Mouse (Mus musculus) cerebellum, adult 9-11 months (tissue): ENCODE results near the gene Mrpl51.
A peak's percentile ranks its signal among the peaks of the same experiment; 100 is the strongest.

ENCODE experiments used
- DNase-seq: peaks from one replicate; pipeline ENCODE4 v3.0.0; 2022

Gene Mrpl51

DNA sequence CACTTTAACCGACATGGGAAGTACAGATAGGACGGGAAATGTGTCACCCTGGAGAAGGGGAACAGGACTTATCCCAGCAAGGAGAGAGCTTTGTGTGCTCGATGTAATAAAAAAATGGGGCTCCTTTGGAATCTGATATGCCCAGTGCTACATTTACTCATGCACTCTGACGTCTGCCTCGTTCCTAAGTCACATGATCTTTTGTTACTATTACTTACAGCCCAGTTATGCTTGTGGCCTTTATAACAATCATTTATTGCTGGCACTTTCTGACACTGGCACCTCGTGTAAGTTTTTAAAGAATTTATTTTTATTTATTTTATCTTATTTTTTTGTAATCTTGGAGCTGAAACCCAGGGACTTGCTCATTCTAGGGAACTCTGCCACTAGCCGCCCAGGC is 1.8 kb downstream of the Mrpl51 start:
- no peak for DNase-seq

DNA sequence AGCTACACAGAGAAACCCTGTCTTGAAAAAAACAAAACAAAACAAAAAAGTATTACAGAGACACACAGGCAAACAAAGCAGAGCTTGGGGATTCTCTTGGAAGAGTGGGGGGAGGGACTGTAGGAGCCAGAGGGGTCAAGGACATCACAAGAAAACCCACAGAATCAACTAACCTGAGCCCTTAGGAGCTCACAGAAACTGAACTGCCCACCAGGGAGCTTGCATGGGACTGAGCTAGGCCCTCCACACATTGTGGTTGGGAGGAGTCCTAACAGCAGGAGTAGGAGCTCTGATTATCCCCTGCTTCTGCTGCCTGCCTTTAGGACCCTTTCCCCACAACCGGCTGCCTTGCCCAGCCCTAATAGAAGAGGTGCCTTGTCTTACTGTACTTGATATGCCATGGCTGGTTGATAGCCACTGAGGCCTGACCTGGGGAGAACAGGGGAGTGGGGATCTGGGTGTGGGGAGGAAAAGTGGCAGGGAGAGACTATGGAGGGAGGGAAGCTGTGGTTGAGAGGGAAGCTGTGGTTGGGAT is 4.0 kb downstream of the Mrpl51 start:
- DNase-seq = no peak

DNA sequence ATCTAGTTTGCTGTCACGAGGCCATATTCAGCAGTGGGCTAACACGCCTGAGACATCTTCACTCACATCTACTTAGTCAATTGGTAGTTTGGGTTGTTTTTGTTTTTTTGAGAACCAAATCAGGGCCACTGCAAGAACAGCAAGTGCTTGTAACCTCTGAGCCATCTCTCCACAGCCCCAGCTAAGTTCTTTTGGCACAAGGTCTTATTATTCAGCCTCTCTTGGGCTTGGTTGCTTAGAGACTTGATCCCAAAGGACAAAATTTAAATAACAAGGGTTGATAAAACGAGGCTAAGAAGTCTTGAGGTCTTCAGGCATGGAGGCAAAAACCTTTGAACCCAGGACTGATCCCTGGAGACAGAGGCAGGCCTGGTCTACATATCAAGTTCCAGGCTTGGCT is 4.7 kb downstream of the Mrpl51 start:
- DNase-seq = no peak

GRCm38 (mm10) chr6:125197166-125197565 is 5.6 kb downstream of the Mrpl51 start:
- DNase-seq = no peak

GRCm38 (mm10) chr6:125210436-125210835 is 18.8 kb downstream of the Mrpl51 start:
- DNase-seq = no peak

DNA sequence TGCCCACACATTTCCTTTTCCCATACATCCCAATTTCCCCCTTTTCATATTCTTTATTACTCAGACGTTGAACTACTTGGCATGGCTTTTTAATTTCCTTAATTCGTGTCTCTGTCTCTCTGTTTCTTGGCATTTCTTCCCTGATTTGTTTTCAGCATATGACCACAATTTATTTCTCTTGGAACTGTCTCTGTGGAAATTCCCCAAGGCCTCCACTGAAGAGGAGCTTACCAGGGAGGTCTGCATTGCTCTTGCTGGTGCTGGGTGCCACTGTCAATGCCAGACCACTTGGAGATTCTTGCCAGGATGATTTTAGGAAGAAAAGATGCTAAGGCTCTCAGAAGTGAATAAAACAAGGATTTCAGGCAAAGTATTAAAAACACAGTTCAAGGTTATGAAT is 21.0 kb downstream of the Mrpl51 start:
- no peak for DNase-seq

DNA sequence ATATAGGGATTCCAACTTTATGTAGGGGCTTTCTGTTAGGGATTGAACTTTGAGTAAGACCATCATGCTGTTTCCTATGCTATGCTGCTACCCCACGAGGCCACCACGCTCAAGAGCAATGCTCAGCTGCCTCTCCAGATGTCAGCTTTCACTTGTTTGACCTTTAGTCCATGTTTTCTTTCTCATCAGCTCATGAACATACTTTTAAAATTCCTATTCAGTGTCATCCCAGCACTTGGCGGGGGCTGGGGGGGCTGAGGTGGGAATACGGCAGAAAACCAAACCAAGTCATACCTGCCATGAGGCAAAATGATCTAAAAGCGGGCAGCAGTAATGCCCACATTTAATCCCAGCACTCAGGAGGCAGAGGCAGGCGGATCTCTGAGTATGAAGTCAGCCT is 21.5 kb downstream of the Mrpl51 start:
- DNase-seq = no peak

GRCm38 (mm10) chr6:125213715-125214114 is 22.1 kb downstream of the Mrpl51 start:
- DNase-seq = no peak

DNA sequence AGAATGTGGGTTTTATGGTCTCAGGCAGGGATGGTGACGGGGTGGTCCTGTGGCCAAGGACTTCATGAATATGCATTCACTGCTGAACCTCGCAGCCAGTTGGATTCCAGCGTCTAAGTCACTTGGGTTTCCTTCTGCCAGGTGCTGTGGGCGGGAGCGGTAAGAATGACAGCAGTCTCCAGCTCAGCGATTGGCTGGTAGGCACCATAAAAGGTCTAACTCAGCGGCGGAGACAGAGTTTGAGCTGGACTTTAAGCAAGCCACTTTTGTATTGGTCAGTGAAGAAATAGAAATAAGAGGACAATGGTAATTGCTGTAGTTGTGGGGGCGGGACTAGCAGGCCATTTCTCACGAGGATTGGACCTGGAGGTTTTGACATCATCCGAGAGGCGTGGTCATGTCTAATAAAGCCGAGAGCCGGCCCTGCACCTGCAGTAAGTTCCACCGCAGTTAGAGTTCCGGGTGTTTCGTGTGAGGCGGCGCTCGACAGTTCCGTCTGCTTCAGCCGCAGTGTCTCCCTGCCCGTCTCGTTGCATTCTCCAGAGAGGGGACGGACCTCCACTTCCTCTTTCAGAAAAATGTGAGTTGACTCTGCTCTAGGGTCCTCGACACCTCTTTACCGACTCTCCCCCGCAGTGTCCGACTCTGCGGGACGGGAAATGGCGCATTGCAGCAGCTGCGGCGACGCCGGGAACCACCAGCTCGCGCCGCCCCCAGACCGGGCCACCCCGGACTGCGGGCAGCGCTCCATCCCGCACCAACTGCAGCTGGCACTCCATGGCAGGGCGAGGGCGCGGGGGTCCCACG is 23.8 kb downstream of the Mrpl51 start, which contains the start of gene Vamp1:
Gene Vamp1, plus strand, starts transcription at position 404 of the 807 bp plus-strand sequence.
- peak; percentile 99 for DNase-seq

- DNase-seq = peak; percentile 60
Observed at GRCm38 (mm10) chr6:125216898-125217297, 25.3 kb downstream of the Mrpl51 start.

DNA sequence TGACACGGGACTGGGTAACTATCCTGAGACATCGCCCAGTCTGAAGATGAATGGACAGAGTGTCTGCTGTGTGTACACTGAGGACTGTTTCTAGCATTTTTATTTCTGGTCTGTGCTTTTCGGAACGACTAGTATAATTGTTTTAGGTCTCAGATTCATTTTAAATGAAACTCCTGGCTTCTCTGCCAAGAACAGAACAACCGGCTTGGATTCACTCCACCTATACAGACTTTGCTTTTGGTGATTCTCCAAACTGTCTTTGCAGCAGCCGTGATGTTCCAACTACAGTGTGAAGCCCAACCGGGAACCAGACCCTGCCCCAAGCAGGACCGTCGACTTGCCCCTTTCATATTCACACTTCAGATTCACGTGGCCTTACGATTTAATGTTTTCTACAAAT is 26.3 kb downstream of the Mrpl51 start:
- DNase-seq = peak; percentile 42

- DNase-seq = peak; percentile 67
Observed at GRCm38 (mm10) chr6:125218963-125219362, 27.4 kb downstream of the Mrpl51 start.

DNA sequence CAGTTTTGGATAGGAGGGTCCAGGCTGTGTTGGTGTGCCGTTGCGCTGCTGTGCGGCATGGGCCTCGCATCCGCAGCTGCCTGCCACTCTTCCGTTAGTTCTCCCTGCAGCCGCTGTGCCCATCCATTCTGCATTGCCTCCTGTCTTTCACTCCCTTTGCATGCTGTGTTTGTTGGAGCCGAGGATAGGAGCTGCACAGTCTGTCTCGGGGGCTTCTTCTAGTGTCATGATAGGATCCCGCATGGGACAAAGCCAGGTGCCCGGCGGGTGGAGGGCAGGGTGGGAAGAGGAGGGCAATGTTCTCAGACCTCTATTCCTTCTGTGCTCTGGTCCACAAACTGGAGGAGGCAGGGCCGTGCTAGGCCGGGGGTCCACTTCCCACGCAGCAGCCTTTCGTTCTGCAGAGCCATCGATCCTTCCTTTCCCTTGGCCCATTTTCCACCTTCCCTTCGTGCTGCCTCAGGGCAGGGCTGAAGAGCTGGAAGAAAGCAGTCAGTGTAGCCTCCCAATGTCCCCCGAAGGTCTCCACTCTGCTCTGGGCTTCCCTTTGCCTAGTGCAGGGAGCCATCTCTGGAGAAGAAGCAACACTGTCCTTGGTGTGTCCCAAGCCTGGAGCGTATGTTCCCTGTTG is 29.6 kb downstream of the Mrpl51 start:
- no peak for DNase-seq

- no peak for DNase-seq
Observed at GRCm38 (mm10) chr6:125222146-125222545, 30.5 kb downstream of the Mrpl51 start.

GRCm38 (mm10) chr6:125222577-125222976 is 31.0 kb downstream of the Mrpl51 start:
- DNase-seq = no peak

DNA sequence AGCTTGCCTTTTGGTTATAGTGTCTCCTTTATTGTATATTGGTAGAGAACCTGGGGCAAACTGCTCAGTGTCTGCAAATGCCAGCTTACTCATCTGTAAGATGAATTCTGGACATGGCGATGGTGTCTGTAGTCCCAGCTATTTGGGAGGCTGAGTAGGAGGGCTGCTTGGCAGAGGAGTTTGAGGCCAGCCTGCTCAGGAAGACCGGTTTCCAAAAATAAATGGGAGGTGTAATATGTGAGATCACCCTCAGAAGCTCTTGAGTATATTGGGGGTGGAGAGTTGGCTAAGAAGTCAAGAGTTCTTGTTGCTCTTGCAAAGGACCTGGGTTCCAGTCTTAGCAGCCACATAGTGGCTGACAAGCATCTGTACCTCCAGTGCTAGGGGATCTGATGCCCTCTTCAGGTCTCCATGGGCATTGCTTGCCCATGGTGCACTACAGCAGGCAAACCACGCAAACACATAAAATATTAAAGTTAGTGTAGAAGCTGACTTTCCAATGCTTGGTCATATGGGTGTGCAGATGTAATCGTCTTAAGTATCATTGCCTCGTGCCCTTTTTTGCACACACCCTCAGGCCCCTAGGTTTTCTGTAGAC is 34.0 kb downstream of the Mrpl51 start:
- no peak for DNase-seq

DNA sequence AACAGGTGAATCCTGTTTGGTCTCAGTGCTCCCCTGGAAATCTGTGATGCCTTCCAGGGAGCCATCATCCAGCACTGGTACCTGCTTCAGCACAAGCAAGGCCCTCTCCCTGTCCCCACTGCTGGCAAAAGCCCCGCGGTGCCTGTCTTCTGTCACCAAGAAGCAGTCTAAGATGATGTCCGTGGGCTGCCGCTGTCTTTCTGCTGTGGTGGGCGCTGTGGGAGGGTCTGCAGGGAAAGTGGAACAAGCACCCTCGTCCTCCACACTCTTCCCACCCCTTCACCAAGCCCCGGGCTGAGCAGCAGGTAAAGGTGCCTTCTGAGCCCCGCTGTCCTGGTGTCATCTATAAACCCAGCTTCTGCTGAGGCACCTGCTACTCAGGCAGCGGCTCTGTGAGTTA is 39.0 kb downstream of the Mrpl51 start:
- DNase-seq = no peak

GRCm38 (mm10) chr6:125231117-125232044 is 39.8 kb downstream of the Mrpl51 start, which contains the start of gene Tapbpl:
Tapbpl (minus strand) TSS chr6:125231860.
- peak; percentile 79 for DNase-seq

DNA sequence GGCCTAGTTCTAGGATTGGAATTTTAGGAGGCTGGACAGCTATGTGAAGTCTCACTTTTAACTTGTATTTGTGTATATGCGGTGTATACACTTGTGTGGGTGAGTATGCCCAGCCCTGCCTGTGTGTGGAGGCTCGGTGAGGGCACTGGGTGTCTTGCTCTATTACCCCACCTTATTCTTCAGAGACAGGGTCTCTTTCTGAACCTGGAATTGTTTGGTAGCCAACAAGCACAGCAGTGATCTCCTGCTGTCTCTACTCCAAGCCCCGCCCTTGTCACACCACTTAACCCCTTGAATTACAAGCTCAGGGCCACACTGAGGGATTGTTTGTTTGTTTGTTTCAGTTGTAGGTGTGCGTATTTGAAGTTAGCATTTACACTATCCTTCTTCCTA is 40.4 kb downstream of the Mrpl51 start:
- no peak for DNase-seq

DNA sequence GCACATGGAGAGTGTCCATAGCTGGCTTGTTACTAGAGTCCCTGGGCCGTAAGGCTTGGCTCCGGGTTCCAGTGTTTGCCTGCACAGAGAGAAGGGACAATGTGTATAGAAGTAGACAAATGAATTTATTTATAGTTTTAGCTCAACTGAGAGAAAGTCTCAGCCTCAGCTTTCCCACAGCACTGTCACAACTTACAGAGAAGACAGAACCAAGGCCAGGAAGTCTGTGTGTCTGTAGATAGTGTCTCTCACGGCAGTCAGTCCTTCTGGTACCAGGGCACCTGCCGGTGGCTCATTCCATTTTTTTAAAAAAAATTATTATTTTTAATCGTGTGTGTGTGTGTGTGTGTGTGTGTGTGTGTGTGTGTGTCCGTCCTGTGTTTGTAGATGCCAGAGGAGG is 40.9 kb downstream of the Mrpl51 start:
- no peak for DNase-seq

GRCm38 (mm10) chr6:125233816-125234519 is 42.4 kb downstream of the Mrpl51 start:
- no peak for DNase-seq

DNA sequence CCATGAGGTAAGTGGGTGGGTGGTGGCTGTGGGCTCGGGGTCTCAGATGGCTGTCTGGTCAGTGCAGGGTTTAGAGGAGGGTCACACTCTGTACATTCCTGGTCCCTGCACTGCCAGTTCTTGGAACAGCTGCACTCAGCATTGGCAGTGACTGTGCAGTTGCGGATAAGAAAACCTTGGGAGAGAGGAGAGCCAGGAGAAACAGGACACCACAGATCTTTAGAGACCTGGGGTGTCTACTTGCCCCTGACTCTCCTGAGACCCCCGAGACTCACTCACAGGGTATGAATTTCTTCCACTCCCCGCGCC is 42.9 kb downstream of the Mrpl51 start:
- no peak for DNase-seq
